Mouse (Mus musculus) C2C12 (cell line): ENCODE data around the gene Tssk4.

Experiments used
- CEBPB ChIP-seq: IDR thresholded peaks from one replicate; pipeline ENCODE4 v1.6.1; 2011; ENCODE audit warnings: low read depth, mild to moderate bottlenecking, control low read depth, moderate library complexity
- USF1 ChIP-seq: IDR thresholded peaks from one replicate; pipeline ENCODE4 v1.6.1; 2011; ENCODE audit warnings: low read depth, mild to moderate bottlenecking, control low read depth, moderate library complexity

DNA sequence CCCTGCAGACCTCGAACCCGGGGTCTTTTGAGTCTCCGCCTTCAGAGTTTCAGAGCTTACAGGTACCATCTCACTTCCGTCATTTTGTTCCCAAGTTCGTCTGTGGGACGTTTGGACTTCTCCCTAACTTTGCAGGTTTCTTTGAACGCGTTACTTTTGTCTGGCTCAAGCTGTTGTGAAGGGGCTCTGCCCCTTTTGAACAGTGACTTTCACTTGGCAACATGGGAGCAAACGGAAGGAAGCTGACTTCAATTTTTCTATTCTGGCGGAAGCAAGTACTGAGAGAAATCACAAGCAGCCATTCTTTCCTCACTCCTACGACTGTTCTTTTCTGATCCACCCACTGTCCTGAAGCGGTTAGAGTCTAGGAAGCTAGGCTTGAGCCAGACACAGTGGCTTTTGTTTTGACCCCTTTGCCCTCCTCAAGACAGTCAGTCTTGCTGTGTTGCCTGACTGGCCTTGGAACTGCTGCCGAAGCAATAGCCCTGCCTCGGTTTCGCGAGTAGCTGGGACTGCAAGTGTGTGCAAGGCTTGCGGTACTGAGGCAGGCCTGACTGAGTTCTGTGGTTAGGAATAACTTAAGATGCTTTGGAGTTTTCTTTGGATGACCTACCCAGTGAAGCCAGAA, 5.6 kb upstream of the Tssk4 start:
- no peak for TF ChIP-seq USF1
- no peak for TF ChIP-seq CEBPB
